Mouse (Mus musculus): Measurements from ENCODE around the gene Bdh1. TPM values are rescaled to one million over a fixed set of nuclear protein-coding genes. Genes with fewer than 3 reads are reported as not detected.
A peak's percentile ranks its signal among the peaks of the same experiment; 100 is the strongest.

Gene Bdh1
- polyA plus RNA-seq, 1 experiment from 2014 or later, result 174 TPM

DNA sequence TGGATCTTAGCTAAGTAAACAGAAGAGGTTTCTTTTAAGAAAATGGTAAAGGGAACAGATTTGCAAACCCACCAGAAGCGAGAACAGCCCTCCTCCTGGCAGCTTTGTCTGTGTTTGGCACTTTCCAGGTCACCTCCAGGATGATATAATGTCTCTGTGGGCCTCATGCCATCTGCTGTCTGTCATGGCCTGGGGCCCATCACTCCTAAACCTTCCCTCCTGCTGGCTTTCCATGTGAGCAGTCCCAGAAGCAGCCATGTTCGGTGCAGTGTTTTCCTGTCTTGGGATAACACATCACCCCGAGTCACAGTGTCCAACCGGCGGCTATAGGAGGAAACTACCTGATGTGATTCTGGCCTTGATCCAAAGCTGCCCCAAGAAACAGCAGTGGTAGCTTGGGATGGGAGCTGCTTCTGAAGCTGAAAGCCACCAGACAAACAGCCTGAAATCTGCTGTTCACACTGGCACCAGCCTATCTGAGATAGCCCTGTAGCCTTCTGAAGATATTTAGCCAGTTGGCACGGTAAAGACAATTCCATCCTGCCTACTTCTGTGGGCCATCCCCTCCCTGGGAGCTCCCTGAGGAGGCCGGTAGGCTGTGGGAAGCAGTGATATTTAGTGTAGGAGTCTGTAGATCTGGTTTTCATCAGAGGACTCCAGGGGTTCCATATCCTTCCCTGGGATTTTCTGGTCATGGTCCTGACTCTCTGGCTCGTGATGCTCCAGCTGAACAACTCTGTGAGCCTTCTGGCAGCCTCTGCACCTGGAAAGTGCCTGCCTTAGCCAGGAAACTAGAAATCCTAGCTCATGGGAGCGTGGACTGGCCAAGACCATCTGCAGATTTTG is 53.3 kb downstream of the Bdh1 start:
- no peaks in the 10 kb centered on the region for H3K36me3 ChIP-seq
- no peak overlapping the region for H3K4me2 ChIP-seq (replicated peaks)
- no peaks in the 10 kb centered on the region for H3K27me3 ChIP-seq (replicated peaks)
- no peak overlapping the region for H3K27ac ChIP-seq
- H3K4me3 ChIP-seq (replicated peaks), result no peak overlapping the region
- H3K9ac ChIP-seq, result no peak overlapping the region
- no peaks in the 10 kb centered on the region for H3K9me3 ChIP-seq
- no peak for ATAC-seq
- no peaks in the 10 kb centered on the region; the same call in 1 of the 2 replicates for H3K4me1 ChIP-seq (replicated peaks)
- WGBS, result 52% methylated on average over 9 of the region's 9 CpGs

DNA sequence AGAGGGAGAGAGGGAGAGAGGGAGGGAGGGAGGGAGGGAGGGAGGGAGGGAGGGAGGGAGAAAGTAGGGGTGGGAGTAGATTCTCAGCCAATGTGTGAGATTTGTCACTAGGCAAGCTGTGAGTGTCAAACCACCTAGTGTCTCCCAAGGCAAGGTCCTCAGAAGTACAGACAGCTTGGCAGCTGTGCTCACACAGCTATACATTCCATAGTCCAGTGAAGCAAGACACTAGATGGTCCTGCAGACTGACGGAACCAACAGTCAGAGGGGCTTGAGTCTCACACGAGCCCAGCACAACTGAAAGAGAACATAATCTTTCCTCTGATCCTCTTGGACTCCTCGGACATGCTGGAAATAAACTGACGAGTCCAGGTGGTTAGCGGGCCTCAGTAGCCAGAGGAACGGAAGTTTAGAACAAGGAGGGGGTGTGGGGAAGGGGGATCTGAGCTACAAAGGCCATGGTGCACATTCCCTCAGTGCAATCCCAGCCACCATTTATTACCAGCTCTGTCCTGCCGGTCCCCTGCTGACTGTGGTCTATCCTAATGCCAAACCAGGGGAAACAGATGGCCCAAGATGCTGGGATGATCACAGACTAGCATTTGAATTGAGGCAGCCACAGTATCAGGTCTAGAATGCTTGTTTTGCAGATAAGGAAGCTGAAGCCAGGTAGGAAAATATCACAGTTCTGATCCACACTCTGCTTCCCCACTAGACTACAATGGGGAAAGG is 55.0 kb downstream of the Bdh1 start:
- Histone ChIP-seq H3K4me3 (replicated peaks) (no peak overlapping the region), H3K27me3 (replicated peaks) (no peaks in the 10 kb centered on the region), H3K9ac (no peak overlapping the region), H3K4me1 (replicated peaks) (no peaks in the 10 kb centered on the region; the same call in 1 of the 2 replicates), H3K27ac (no peak overlapping the region), H3K36me3 (no peaks in the 10 kb centered on the region), H3K4me2 (replicated peaks) (no peak overlapping the region), H3K9me3 (no peaks in the 10 kb centered on the region)
- 34% methylated on average over 7 of the region's 7 CpGs for WGBS
- peak; percentile 47; the same call in 1 of the 2 replicates for ATAC-seq

DNA sequence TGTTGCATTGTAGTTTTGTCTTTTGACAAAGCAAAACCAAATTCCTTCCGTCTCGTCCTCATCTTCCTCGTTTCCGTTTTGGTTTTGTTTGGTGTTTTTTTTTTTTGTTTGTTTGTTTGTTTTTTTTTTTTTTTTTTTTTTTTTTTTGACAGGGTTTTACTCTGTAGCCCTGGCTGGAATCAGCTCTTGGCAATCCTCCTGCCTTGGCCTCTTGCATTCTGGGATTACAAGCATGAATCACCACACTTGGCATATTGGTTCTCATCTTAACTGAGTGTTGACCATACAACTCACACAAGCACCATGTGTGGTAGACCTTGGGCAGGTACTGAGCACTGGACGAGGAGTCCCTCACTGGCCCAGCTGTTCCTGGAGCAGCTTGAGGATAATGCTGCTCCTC is 63.3 kb downstream of the Bdh1 start:
- H3K36me3 ChIP-seq, result no peaks in the 10 kb centered on the region
- no peak for ATAC-seq
- H3K4me1 ChIP-seq (replicated peaks), result no peaks in the 10 kb centered on the region
- H3K27me3 ChIP-seq (replicated peaks), result no peaks in the 10 kb centered on the region
- H3K9ac ChIP-seq, result no peak overlapping the region
- 91% methylated on average over 5 of the region's 5 CpGs for WGBS
- no peaks in the 10 kb centered on the region for H3K9me3 ChIP-seq
- no peak overlapping the region for H3K27ac ChIP-seq
- no peak overlapping the region for H3K4me2 ChIP-seq (replicated peaks)
- H3K4me3 ChIP-seq (replicated peaks), result no peak overlapping the region

DNA sequence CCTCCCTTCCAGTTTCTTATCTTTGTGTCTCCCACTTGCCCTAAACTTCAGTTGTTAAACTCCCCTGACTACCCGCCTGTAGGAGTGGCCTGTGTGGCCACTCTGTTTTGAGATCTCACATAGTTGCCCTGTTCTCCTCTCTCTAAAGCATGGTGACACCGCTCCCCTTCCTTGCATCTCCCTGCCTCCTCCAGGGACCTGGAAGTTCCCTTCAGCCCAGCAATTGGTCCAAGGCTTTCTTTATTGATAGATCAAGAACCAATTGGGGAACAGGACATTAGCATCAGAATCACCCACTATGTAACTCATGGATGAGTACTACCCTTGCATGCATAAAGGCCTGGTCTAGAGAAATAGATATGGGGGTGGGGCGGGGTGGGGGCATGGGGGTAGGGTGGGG is 65.2 kb downstream of the Bdh1 start:
- WGBS, result 95% methylated on average over 3 of the region's 3 CpGs
- Histone ChIP-seq H3K27ac (no peak overlapping the region), H3K4me1 (replicated peaks) (no peaks in the 10 kb centered on the region), H3K4me2 (replicated peaks) (no peak overlapping the region), H3K9ac (no peak overlapping the region), H3K9me3 (no peaks in the 10 kb centered on the region), H3K4me3 (replicated peaks) (no peak overlapping the region), H3K27me3 (replicated peaks) (no peaks in the 10 kb centered on the region), H3K36me3 (no peaks in the 10 kb centered on the region)
- no peak for ATAC-seq

DNA sequence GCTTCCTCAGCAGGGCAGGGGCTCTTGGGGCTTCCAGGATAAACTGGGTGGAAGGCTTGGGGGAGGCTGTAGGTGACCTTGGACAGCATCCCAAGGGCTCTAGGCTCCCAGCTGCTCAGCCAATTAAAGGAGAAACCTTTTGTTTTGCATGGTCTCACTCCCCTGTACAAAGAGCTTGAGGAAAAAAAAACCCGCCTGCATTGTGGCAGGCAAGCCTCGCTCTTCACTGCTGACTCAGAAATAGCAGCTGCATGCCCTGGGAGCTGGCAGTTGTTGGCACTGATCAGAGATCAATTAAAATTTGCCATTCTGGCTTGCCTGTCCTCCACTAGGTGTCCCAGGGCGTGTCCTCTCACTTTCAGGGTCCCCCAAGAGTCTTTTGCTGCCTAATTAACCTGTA is 67.0 kb downstream of the Bdh1 start:
- WGBS, result 62% methylated on average over 3 of the region's 3 CpGs
- Histone ChIP-seq H3K4me1 (replicated peaks) (peaks cover 8% of the 10 kb centered on the region; the same call in 1 of the 2 replicates), H3K27me3 (replicated peaks) (no peaks in the 10 kb centered on the region), H3K4me3 (replicated peaks) (no peak overlapping the region), H3K36me3 (no peaks in the 10 kb centered on the region), H3K9ac (no peak overlapping the region), H3K9me3 (no peaks in the 10 kb centered on the region), H3K4me2 (replicated peaks) (no peak overlapping the region), H3K27ac (no peak overlapping the region)
- ATAC-seq, result no peak

DNA sequence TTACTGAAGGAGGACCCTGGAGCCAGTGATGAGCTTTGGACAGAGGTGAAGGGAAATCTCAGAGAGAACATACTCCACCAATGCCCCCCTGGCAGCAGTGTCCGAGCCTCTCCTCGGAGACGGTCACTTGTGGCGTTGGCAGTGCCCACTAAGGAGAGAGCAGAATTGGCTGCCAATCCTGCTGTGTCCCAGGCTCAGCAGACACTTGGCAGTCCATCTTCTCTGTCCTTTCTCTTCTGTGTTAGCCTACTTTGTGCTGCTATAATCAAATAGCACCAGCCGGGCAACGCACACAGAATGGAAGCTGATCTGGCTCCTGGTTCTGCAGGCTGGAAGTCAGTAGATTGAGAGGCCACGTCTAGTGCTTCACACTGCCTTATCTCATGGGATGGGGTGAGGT is 68.9 kb downstream of the Bdh1 start:
- no peaks in the 10 kb centered on the region for H3K36me3 ChIP-seq
- no peak overlapping the region for H3K4me2 ChIP-seq (replicated peaks)
- H3K9ac ChIP-seq, result no peak overlapping the region
- H3K4me3 ChIP-seq (replicated peaks), result no peak overlapping the region
- no peaks in the 10 kb centered on the region for H3K9me3 ChIP-seq
- ATAC-seq, result no peak
- H3K27me3 ChIP-seq (replicated peaks), result no peaks in the 10 kb centered on the region
- peaks cover 10% of the 10 kb centered on the region; the same call in 1 of the 2 replicates for H3K4me1 ChIP-seq (replicated peaks)
- 89% methylated on average over 7 of the region's 7 CpGs for WGBS
- no peak overlapping the region for H3K27ac ChIP-seq

DNA sequence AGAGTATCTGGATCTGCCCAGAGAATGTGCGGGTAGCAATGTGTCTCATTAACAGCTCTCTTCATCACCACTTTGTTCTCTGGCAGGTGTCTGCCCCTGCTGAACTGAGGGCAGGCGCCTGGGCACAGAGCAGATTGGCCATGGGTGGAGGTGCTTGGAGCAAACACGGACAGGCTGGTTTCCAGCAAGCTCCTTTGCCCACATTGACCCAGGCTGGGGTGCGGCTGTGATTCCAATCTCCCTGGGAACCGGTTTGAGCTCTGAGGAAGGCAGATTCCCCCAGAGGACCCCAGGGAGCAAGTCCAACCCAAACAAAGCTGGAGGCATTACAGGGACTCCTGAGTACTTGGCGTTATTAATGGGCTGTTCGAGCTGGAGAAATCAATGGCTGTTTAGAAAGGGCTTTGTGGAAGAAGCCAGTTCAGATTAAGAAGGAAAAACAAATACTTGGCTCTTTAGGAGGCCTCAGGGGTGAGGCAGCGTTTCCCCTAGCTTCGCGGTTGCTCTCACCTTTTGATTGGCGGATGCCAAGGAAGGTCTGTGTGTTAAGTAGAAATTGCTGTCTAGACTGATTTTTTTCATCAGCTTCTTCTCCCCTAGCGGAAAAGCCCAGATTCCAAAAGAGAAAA is 71.0 kb downstream of the Bdh1 start:
- Histone ChIP-seq H3K4me2 (replicated peaks) (peak overlapping the region; percentile 22), H3K9ac (no peak overlapping the region), H3K27me3 (replicated peaks) (no peaks in the 10 kb centered on the region), H3K4me1 (replicated peaks) (peaks cover 10% of the 10 kb centered on the region; the same call in 1 of the 2 replicates), H3K9me3 (no peaks in the 10 kb centered on the region), H3K27ac (no peak overlapping the region), H3K36me3 (no peaks in the 10 kb centered on the region), H3K4me3 (replicated peaks) (no peak overlapping the region)
- 29% methylated on average over 12 of the region's 12 CpGs for WGBS
- ATAC-seq, result 0 out of 2 replicates have a peak, but pooled peaks have one; percentile 36

DNA sequence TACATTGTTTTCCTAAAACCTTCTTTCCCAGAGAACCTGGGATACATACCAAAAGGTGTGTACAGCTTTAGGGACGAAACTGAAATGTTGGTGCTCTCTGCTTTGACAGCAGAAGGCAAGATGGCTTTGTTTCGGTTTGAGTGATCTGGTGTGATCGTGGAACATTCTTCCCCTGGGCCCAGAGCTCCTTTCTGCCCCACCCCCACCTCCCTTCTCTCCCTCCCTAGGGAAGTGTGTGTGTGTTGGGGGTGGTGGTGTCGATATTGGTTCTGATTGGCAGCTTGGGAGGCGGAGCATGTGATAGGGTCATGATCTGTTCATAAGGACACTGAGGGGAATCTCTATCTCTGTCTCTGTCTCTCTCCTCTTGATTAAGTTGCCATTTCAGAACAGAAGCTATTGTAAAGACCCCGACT is 71.5 kb downstream of the Bdh1 start:
- H3K9me3 ChIP-seq, result no peaks in the 10 kb centered on the region
- peak overlapping the region; percentile 22 for H3K4me2 ChIP-seq (replicated peaks)
- no peaks in the 10 kb centered on the region for H3K36me3 ChIP-seq
- H3K4me3 ChIP-seq (replicated peaks), result no peak overlapping the region
- ATAC-seq, result no peak
- H3K4me1 ChIP-seq (replicated peaks), result peaks cover 10% of the 10 kb centered on the region; the same call in 1 of the 2 replicates
- no peaks in the 10 kb centered on the region for H3K27me3 ChIP-seq (replicated peaks)
- no peak overlapping the region for H3K27ac ChIP-seq
- 45% methylated on average over 6 of the region's 6 CpGs for WGBS
- no peak overlapping the region for H3K9ac ChIP-seq

DNA sequence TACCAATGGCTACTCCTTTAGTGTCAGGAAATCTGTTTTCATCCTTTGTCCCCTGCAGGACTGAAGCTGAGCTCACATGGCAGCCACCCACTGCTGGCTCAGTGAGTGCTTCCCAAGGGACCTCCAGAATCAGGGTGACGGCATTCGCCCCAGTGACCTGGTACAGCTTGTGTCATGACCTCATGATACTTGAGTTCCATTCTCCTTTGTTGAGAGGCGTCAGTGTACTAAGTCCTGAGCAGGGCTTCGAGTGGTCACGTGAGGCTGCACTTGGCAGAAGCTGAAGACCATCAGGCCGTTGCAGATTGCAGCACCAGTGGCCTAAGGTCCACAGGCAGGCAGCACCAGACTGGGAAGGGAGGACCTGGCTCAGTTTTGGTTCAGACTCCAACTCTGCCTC is 71.9 kb downstream of the Bdh1 start:
- no peak overlapping the region for H3K9ac ChIP-seq
- no peaks in the 10 kb centered on the region for H3K36me3 ChIP-seq
- H3K4me1 ChIP-seq (replicated peaks), result peaks cover 10% of the 10 kb centered on the region; the same call in 1 of the 2 replicates
- WGBS, result 66% methylated on average over 6 of the region's 6 CpGs
- H3K4me2 ChIP-seq (replicated peaks), result no peak overlapping the region
- H3K9me3 ChIP-seq, result no peaks in the 10 kb centered on the region
- no peak overlapping the region for H3K4me3 ChIP-seq (replicated peaks)
- H3K27me3 ChIP-seq (replicated peaks), result no peaks in the 10 kb centered on the region
- no peak for ATAC-seq
- H3K27ac ChIP-seq, result no peak overlapping the region

DNA sequence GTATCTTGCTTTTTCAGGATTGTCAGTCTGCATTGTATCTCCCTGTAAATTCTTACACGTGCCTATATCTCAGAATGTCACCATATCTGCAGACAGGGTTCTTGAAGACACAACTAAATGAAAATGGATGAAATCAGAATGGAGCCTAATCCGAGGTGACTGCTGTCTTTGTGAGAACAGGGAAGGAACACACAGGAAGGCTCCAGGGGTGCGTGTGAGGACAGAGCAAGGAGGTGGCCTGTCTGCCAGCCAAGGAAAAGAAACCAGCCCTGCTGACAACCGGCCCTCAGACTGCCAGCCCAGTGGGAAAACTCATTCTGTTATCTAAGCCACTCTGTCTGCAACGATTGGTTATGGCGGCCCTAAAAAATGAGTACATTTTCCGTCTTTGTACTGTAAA is 73.3 kb downstream of the Bdh1 start:
- Histone ChIP-seq H3K9ac (no peak overlapping the region), H3K27me3 (replicated peaks) (no peaks in the 10 kb centered on the region), H3K4me1 (replicated peaks) (peaks cover 10% of the 10 kb centered on the region; the same call in 1 of the 2 replicates), H3K4me3 (replicated peaks) (no peak overlapping the region), H3K36me3 (no peaks in the 10 kb centered on the region), H3K4me2 (replicated peaks) (no peak overlapping the region), H3K27ac (no peak overlapping the region), H3K9me3 (no peaks in the 10 kb centered on the region)
- 67% methylated on average over 7 of the region's 7 CpGs for WGBS
- ATAC-seq, result no peak

DNA sequence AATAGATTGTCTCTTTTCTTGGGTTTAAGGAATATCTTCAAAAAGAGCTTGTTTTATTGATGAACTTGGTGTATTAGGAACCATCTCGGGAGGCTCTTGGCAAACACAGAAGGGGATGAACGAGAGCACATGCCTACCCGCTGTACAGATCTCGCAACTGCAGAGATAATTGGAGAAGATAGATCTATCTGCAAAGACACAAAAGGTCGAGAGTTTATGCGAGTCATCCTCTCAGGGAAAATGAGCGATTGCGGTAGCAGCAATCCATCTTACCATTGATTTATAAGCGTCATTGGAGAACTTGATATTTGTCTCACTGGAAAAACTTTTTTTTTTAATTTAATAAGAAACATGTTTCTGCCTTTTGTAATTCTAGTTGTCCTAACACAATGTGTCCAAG is 73.7 kb downstream of the Bdh1 start:
- ATAC-seq, result no peak
- no peak overlapping the region for H3K4me3 ChIP-seq (replicated peaks)
- H3K9ac ChIP-seq, result no peak overlapping the region
- H3K36me3 ChIP-seq, result no peaks in the 10 kb centered on the region
- H3K27ac ChIP-seq, result no peak overlapping the region
- no peaks in the 10 kb centered on the region for H3K9me3 ChIP-seq
- H3K4me2 ChIP-seq (replicated peaks), result no peak overlapping the region
- H3K27me3 ChIP-seq (replicated peaks), result no peaks in the 10 kb centered on the region
- WGBS, result 73% methylated on average over 9 of the region's 9 CpGs
- H3K4me1 ChIP-seq (replicated peaks), result peaks cover 13% of the 10 kb centered on the region

DNA sequence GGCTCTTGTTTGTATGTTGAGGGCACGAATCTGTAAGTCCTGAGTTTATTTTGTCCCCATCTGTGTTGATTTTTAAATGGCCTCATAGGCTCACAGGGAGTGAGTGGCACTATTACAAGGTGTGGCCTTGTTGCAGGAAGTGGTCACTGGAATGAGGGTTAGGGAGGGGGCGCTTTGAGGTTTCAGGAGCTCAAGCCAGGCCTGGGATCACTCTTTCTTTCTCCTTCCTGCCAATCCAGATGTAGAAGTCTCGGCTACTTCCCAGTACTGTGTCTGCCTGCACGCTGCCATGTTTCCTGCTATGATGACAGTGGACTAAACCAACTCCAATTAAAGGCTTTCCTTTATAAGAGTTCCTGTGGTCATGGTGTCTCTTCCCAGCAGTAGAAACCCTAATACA is 76.3 kb downstream of the Bdh1 start:
- Histone ChIP-seq H3K27me3 (replicated peaks) (no peaks in the 10 kb centered on the region), H3K4me1 (replicated peaks) (peaks cover 16% of the 10 kb centered on the region; the same call in 1 of the 2 replicates), H3K9me3 (no peaks in the 10 kb centered on the region), H3K27ac (no peak overlapping the region), H3K36me3 (no peaks in the 10 kb centered on the region), H3K4me3 (replicated peaks) (no peak overlapping the region), H3K9ac (no peak overlapping the region), H3K4me2 (replicated peaks) (no peak overlapping the region)
- ATAC-seq, result no peak
- 80% methylated on average over 4 of the region's 4 CpGs for WGBS

Data from intestine, embryonic 15.5 days (tissue).